Mouse (Mus musculus): ENCODE data around the gene Olfr1426. TPM values are rescaled to one million over a fixed set of nuclear protein-coding genes. Genes with fewer than 3 reads are reported as not detected.

The Olfr1426 gene
- total and polyA plus RNA-seq, 3 experiments, result not detected

- H3K4me1 ChIP-seq (ENCODE audit: control insufficient read depth in 1 of 2, insufficient read depth in 2 of 2), result no peaks in the 10 kb centered on the region
- in situ Hi-C loops (cut with MboI; ENCODE audit: low pct_ligation_motif_present, low pct_unique_long_range_greater_than_20kb, low sequenced_read_pairs) (no loop called here), dilution Hi-C loops (cut with MboI; ENCODE audit: extremely low pct_ligation_motif_present, extremely low pct_unique_long_range_greater_than_20kb, low sequenced_read_pairs) (no loop called here)
- no peaks in the 10 kb centered on the region for H3K36me3 ChIP-seq (replicated peaks in 1 of 2; ENCODE audit: control insufficient read depth in 1 of 2, insufficient read depth in 1 of 2, low read length in 1 of 2)
- no peak for DNase-seq (ENCODE audit: extremely low read depth)
- H3K4me2 ChIP-seq (ENCODE audit: insufficient read depth, low read depth, poor library complexity, severe bottlenecking), result no peak overlapping the region
- no peaks in the 10 kb centered on the region for H3K79me2 ChIP-seq (replicated peaks; ENCODE audit: control insufficient read depth, extremely low read depth, insufficient read depth, poor library complexity, severe bottlenecking)
- no peak overlapping the region for H3K4me3 ChIP-seq (replicated peaks in 1 of 3; ENCODE audit: low read depth in 2 of 3, low read length in 2 of 3, poor library complexity in 1 of 3)
- TF ChIP-seq NELFE (IDR thresholded peaks at IDR 0.05; ENCODE audit: low read depth, low read length) (no peak), JUND (conservative IDR thresholded peaks at IDR 0.05; ENCODE audit: low read depth, low read length) (no peak), JUN (IDR thresholded peaks at IDR 0.05; ENCODE audit: insufficient read depth, low read depth, low read length) (no peak), HCFC1 (IDR thresholded peaks at IDR 0.05; ENCODE audit: low read depth, low read length) (no peak), BHLHE40 (IDR thresholded peaks at IDR 0.05; ENCODE audit: low read depth, low read length) (no peak), TBP (conservative IDR thresholded peaks at IDR 0.05; ENCODE audit: low read depth, low read length) (no peak), KAT2A (IDR thresholded peaks at IDR 0.05; ENCODE audit: insufficient replicate concordance, low read length) (no peak), MAFK (IDR thresholded peaks at IDR 0.05; ENCODE audit: insufficient replicate concordance, low read length) (peak; percentile 75)
- no peaks in the 10 kb centered on the region for H3K9me3 ChIP-seq (replicated peaks; ENCODE audit: low read length)
- no peak overlapping the region for H3K27ac ChIP-seq (ENCODE audit: insufficient read depth, low read depth)
- H3K27me3 ChIP-seq (replicated peaks), result no peaks in the 10 kb centered on the region
- H3K9ac ChIP-seq (ENCODE audit: insufficient read depth, low read depth), result no peak overlapping the region
These were observed 22.0 kb upstream of the Olfr1426 start for GRCm38 (mm10) chr19:12113807-12114206.

DNA sequence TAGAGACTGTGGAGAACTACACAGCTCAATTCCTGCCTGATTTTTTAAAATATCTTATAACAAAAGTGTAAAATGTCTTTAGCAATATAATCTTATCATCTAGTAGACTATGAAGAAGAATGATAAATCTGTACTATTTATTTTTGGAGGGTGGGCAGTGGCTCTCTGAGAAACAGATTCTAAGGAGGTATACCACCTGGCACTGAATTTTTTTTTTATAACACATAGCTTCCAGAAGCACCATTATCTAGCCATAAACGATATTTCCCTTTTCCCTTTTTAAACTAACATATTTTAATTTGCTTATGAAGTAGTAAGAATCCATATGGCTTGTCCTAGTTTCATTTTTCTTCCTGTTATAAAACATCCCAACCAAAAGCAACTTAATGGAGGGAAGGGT is 12.7 kb upstream of the Olfr1426 start:
- in situ Hi-C loops (cut with MboI; ENCODE audit: low pct_ligation_motif_present, low pct_unique_long_range_greater_than_20kb, low sequenced_read_pairs), result no loop called here
- TF ChIP-seq HCFC1 (IDR thresholded peaks at IDR 0.05; ENCODE audit: low read depth, low read length), result no peak
- TF ChIP-seq MAX (IDR thresholded peaks at IDR 0.05; ENCODE audit: low read length), result no peak
- no peak for TF ChIP-seq GABPA (IDR thresholded peaks at IDR 0.05; ENCODE audit: insufficient replicate concordance, low read depth, low read length)
- no peak for TF ChIP-seq EP300 (IDR thresholded peaks at IDR 0.05; ENCODE audit: low read length)
- no peak for TF ChIP-seq TCF12 (IDR thresholded peaks at IDR 0.05; ENCODE audit: low read depth, low read length)
- no peak for TF ChIP-seq POLR2AphosphoS2 (IDR thresholded peaks at IDR 0.05; ENCODE audit: low read depth, low read length)
- no peak for TF ChIP-seq UBTF (IDR thresholded peaks at IDR 0.05; ENCODE audit: low read depth, low read length)
- no peak for TF ChIP-seq ZC3H11A (IDR thresholded peaks at IDR 0.05; ENCODE audit: low read depth, low read length)
- no peak for TF ChIP-seq MEF2A (IDR thresholded peaks at IDR 0.05; ENCODE audit: borderline replicate concordance, low read depth, low read length)
- TF ChIP-seq SIN3A (IDR thresholded peaks at IDR 0.05; ENCODE audit: low read length), result no peak
- TF ChIP-seq POLR2A (IDR thresholded peaks at IDR 0.05; ENCODE audit: low read depth, low read length), result no peak
- TF ChIP-seq RCOR1 (conservative IDR thresholded peaks at IDR 0.05; ENCODE audit: low read depth, low read length), result no peak
- no peak for TF ChIP-seq MAZ (IDR thresholded peaks at IDR 0.05; ENCODE audit: low read depth, low read length)
- TF ChIP-seq TBP (conservative IDR thresholded peaks at IDR 0.05; ENCODE audit: low read depth, low read length), result no peak
- no peak for TF ChIP-seq MAFK (IDR thresholded peaks at IDR 0.05; ENCODE audit: insufficient replicate concordance, low read length)
- TF ChIP-seq ELF1 (IDR thresholded peaks at IDR 0.05; ENCODE audit: low read depth, low read length), result no peak
- TF ChIP-seq BHLHE40 (IDR thresholded peaks at IDR 0.05; ENCODE audit: low read depth, low read length), result no peak
- H3K9me3 ChIP-seq (replicated peaks; ENCODE audit: low read length), result no peaks in the 10 kb centered on the region
- no peak overlapping the region for H3K4me2 ChIP-seq (ENCODE audit: insufficient read depth, low read depth, poor library complexity, severe bottlenecking)
- H3K4me3 ChIP-seq (replicated peaks in 1 of 3; ENCODE audit: low read depth in 2 of 3, low read length in 2 of 3, poor library complexity in 1 of 3), result no peak overlapping the region
- H3K4me1 ChIP-seq (ENCODE audit: control insufficient read depth in 1 of 2, insufficient read depth in 2 of 2), result no peaks in the 10 kb centered on the region
- no peaks in the 10 kb centered on the region for H3K79me2 ChIP-seq (replicated peaks; ENCODE audit: control insufficient read depth, extremely low read depth, insufficient read depth, poor library complexity, severe bottlenecking)
- DNase-seq (ENCODE audit: extremely low read depth), result no peak
- no peaks in the 10 kb centered on the region for H3K27me3 ChIP-seq (replicated peaks)
- H3K36me3 ChIP-seq (replicated peaks in 1 of 2; ENCODE audit: control insufficient read depth in 1 of 2, insufficient read depth in 1 of 2, low read length in 1 of 2), result no peaks in the 10 kb centered on the region
- dilution Hi-C loops (cut with MboI; ENCODE audit: extremely low pct_ligation_motif_present, extremely low pct_unique_long_range_greater_than_20kb, low sequenced_read_pairs), result no loop called here
- no peak overlapping the region for H3K9ac ChIP-seq (ENCODE audit: insufficient read depth, low read depth)
- H3K27ac ChIP-seq (ENCODE audit: insufficient read depth, low read depth), result no peak overlapping the region

All from CH12.LX (cell line).